Mouse (Mus musculus): ENCODE measurements around the gene Rnh1.

DNA sequence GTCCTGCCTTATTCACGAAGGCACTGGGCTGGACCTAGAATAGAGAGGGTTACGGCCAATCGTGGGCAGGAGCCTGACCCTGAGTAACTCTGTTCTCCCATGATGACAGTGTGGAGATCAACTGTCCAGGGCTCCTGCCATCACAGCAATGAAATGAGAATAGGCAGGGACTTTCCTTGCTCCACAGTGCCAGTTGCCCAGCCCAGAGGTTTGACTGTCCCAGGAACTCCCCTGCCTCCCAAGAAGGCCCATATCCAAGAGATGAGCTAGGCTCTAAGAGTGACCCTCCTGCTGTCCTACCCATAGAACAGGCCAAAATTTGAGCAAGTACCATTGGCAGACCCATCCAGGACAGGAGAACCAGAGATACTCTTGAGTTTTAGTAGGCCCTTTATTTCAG is 16.1 kb upstream of the Rnh1 start:
- no peak for TF ChIP-seq EP300 (IDR thresholded peaks at IDR 0.05; ENCODE audit: low read length)
- TF ChIP-seq GABPA (IDR thresholded peaks at IDR 0.05; ENCODE audit: insufficient replicate concordance, low read depth, low read length): no peak
- no peak for TF ChIP-seq RCOR1 (conservative IDR thresholded peaks at IDR 0.05; ENCODE audit: low read depth, low read length)
- TF ChIP-seq SIN3A (IDR thresholded peaks at IDR 0.05; ENCODE audit: low read length): no peak

Measured in CH12.LX (cell line).